Mouse (Mus musculus) CH12.LX (cell line): Measurements from ENCODE around the gene Rabgap1l. TPM values are rescaled to one million over a fixed set of nuclear protein-coding genes. Genes with fewer than 3 reads are reported as not detected.

Experiments used
- DNase-seq: peaks from one replicate; pipeline ENCODE4 v3.0.0-alpha.2; 2013; ENCODE audit errors: extremely low read depth
- H3K27ac ChIP-seq: 2 replicates; pipeline ENCODE4 v1.5.1; 2012; ENCODE audit warnings: low read depth, mild to moderate bottlenecking, control low read depth, moderate library complexity; ENCODE audit not compliant: insufficient read depth
- H3K27me3 ChIP-seq: replicated peaks from 2 replicates; pipeline ENCODE3; 2012; ENCODE audit warnings: inconsistent platforms
- H3K36me3 ChIP-seq, 2 experiments: replicated peaks in 1 of 2; 2 replicates each; pipeline versions ENCODE3 to v1.6.1; 2012; ENCODE audit warnings: inconsistent platforms in 1 of 2, low read length in 1 of 2, mild to moderate bottlenecking in 1 of 2, mixed read lengths in 1 of 2, moderate library complexity in 1 of 2; ENCODE audit not compliant: control insufficient read depth in 1 of 2, insufficient read depth in 1 of 2
- H3K4me1 ChIP-seq, 2 experiments: 2 replicates each; pipeline ENCODE4 v1.6.1; 2012; ENCODE audit warnings: inconsistent platforms in 1 of 2, moderate library complexity in 1 of 2; ENCODE audit not compliant: insufficient read depth in 2 of 2, control insufficient read depth in 1 of 2
- H3K4me2 ChIP-seq: 2 replicates; pipeline ENCODE4 v1.6.1; 2012; ENCODE audit warnings: low read depth, mild to moderate bottlenecking, control low read depth; ENCODE audit not compliant: poor library complexity, insufficient read depth, severe bottlenecking
- H3K4me3 ChIP-seq, 3 experiments: fragments of 150-350 bp in 1 of 3; sonication (generic) in 1 of 3; replicated peaks in 1 of 3; 2 replicates each; pipeline versions ENCODE3 to v1.5.1; 2011 to 2012; ENCODE audit warnings: low read depth in 2 of 3, low read length in 2 of 3, mild to moderate bottlenecking in 2 of 3, moderate library complexity in 2 of 3, control low read depth in 1 of 3, improper control_type of control experiment in 1 of 3, inconsistent platforms in 1 of 3, mixed read lengths in 1 of 3; ENCODE audit not compliant: poor library complexity in 1 of 3
- H3K79me2 ChIP-seq: replicated peaks from 2 replicates; pipeline ENCODE4 v1.6.1; 2012; ENCODE audit warnings: mild to moderate bottlenecking, moderate library complexity; ENCODE audit not compliant: control insufficient read depth, poor library complexity, insufficient read depth, severe bottlenecking; ENCODE audit errors: extremely low read depth
- H3K9ac ChIP-seq: 2 replicates; pipeline ENCODE4 v1.6.1; 2012; ENCODE audit warnings: low read depth, mild to moderate bottlenecking, control low read depth, moderate library complexity; ENCODE audit not compliant: insufficient read depth
- H3K9me3 ChIP-seq: replicated peaks from 2 replicates; pipeline ENCODE3; 2012; ENCODE audit warnings: low read length, inconsistent platforms, mixed read lengths
- BHLHE40 ChIP-seq: IDR thresholded peaks from 2 replicates; pipeline ENCODE4 v1.6.1; 2011; ENCODE audit warnings: mild to moderate bottlenecking, low read depth, low read length, improper control_type of control experiment
- CTCF ChIP-seq, 2 experiments: IDR thresholded peaks in 1 of 2; conservative IDR thresholded peaks in 1 of 2; 2 replicates each; pipeline ENCODE4 v1.5.1; 2011 to 2012; ENCODE audit warnings: low read depth in 2 of 2, low read length in 2 of 2, improper control_type of control experiment in 1 of 2, inconsistent platforms in 1 of 2, mild to moderate bottlenecking in 1 of 2, moderate library complexity in 1 of 2
- ELF1 ChIP-seq: IDR thresholded peaks from 2 replicates; pipeline ENCODE4 v1.6.1; 2014; ENCODE audit warnings: low read depth, mild to moderate bottlenecking, inconsistent platforms, low read length, improper control_type of control experiment
- EP300 ChIP-seq: IDR thresholded peaks from 2 replicates; pipeline ENCODE4 v1.6.1; 2011; ENCODE audit warnings: low read length, improper control_type of control experiment
- GABPA ChIP-seq: IDR thresholded peaks from 2 replicates; pipeline ENCODE4 v1.6.1; 2012; ENCODE audit warnings: low read depth, low read length, improper control_type of control experiment, inconsistent platforms; ENCODE audit not compliant: insufficient replicate concordance
- JUND ChIP-seq: conservative IDR thresholded peaks from 2 replicates; pipeline ENCODE4 v1.6.1; 2011; ENCODE audit warnings: low read depth, low read length, improper control_type of control experiment
- KAT2A ChIP-seq: IDR thresholded peaks from 2 replicates; pipeline ENCODE4 v1.6.1; 2012; ENCODE audit warnings: low read length, improper control_type of control experiment, inconsistent platforms; ENCODE audit not compliant: insufficient replicate concordance
- MAX ChIP-seq: IDR thresholded peaks from 2 replicates; pipeline ENCODE4 v1.6.1; 2011; ENCODE audit warnings: low read length, improper control_type of control experiment
- MEF2A ChIP-seq: IDR thresholded peaks from 2 replicates; pipeline ENCODE4 v1.6.1; 2014; ENCODE audit warnings: low read depth, mild to moderate bottlenecking, inconsistent platforms, low read length, improper control_type of control experiment, borderline replicate concordance
- MXI1 ChIP-seq: IDR thresholded peaks from 2 replicates; pipeline ENCODE4 v1.6.1; 2011; ENCODE audit warnings: mild to moderate bottlenecking, low read depth, low read length, improper control_type of control experiment
- MYC ChIP-seq: IDR thresholded peaks from 2 replicates; pipeline ENCODE4 v1.6.1; 2011; ENCODE audit warnings: low read depth, mild to moderate bottlenecking, improper control_type of control experiment, low read length
- POLR2A ChIP-seq: IDR thresholded peaks from 2 replicates; pipeline ENCODE4 v1.6.1; 2011; ENCODE audit warnings: low read depth, mild to moderate bottlenecking, improper control_type of control experiment, low read length
- POLR2AphosphoS2 ChIP-seq: IDR thresholded peaks from 2 replicates; pipeline ENCODE4 v1.6.1; 2011; ENCODE audit warnings: low read depth, low read length, improper control_type of control experiment
- RAD21 ChIP-seq: IDR thresholded peaks from 2 replicates; pipeline ENCODE4 v1.6.1; 2011; ENCODE audit warnings: low read depth, mild to moderate bottlenecking, low read length, improper control_type of control experiment, moderate library complexity
- SMC3 ChIP-seq: IDR thresholded peaks from 2 replicates; pipeline ENCODE4 v1.6.1; 2011; ENCODE audit warnings: low read depth, low read length, improper control_type of control experiment
- TCF12 ChIP-seq: IDR thresholded peaks from 2 replicates; pipeline ENCODE4 v1.6.1; 2014; ENCODE audit warnings: low read depth, mild to moderate bottlenecking, inconsistent platforms, low read length, improper control_type of control experiment
- UBTF ChIP-seq: IDR thresholded peaks from 2 replicates; pipeline ENCODE4 v1.6.1; 2012; ENCODE audit warnings: low read depth, mild to moderate bottlenecking, inconsistent platforms, low read length, improper control_type of control experiment, moderate library complexity
- USF1 ChIP-seq: IDR thresholded peaks from 2 replicates; pipeline ENCODE4 v1.6.1; 2014; ENCODE audit warnings: low read depth, mild to moderate bottlenecking, inconsistent platforms, low read length, improper control_type of control experiment
- USF2 ChIP-seq: conservative IDR thresholded peaks from 2 replicates; pipeline ENCODE4 v1.6.1; 2011; ENCODE audit warnings: low read depth, low read length, improper control_type of control experiment
- ZKSCAN1 ChIP-seq: IDR thresholded peaks from 2 replicates; pipeline ENCODE4 v1.6.1; 2012; ENCODE audit warnings: low read depth, inconsistent platforms, low read length, improper control_type of control experiment, borderline replicate concordance
- ZNF384 ChIP-seq: IDR thresholded peaks from 2 replicates; pipeline ENCODE4 v1.6.1; 2012; ENCODE audit warnings: low read depth, low read length, improper control_type of control experiment, inconsistent platforms
- dilution Hi-C: fragments of 300-500 bp; cut with MboI; formaldehyde crosslinking; loops from 2 replicates; pipeline ENCODE4 v1.14.3; 2020; ENCODE audit warnings: low sequenced_read_pairs; ENCODE audit not compliant: extremely low pct_unique_long_range_greater_than_20kb, extremely low pct_ligation_motif_present
- in situ Hi-C: fragments of 300-500 bp; cut with MboI; formaldehyde crosslinking; loops from 3 replicates; pipeline ENCODE4 v1.14.3; 2019; ENCODE audit warnings: low sequenced_read_pairs, low pct_ligation_motif_present, low pct_unique_long_range_greater_than_20kb, mixed read lengths
- polyA plus RNA-seq: library from polyadenylated mRNA; unstranded; fragments of >175 nt; gene quantifications from 2 replicates; pipeline ENCODE4 v1.2.1, GENCODE M21; 2012; ENCODE audit warnings: low read depth; ENCODE audit not compliant: insufficient read length
- total RNA-seq, 2 experiments: library from RNA; depleted of rRNA; stranded (reverse); fragments of 300-350 nt in 1 of 2; fragments of >200 nt in 1 of 2; gene quantifications; 2 replicates each; pipeline ENCODE4 v1.2.3; 2012 to 2014

Rabgap1l gene
- total and polyA plus RNA-seq, 3 experiments = 84.0 to 109 (median 85.6) TPM

DNA sequence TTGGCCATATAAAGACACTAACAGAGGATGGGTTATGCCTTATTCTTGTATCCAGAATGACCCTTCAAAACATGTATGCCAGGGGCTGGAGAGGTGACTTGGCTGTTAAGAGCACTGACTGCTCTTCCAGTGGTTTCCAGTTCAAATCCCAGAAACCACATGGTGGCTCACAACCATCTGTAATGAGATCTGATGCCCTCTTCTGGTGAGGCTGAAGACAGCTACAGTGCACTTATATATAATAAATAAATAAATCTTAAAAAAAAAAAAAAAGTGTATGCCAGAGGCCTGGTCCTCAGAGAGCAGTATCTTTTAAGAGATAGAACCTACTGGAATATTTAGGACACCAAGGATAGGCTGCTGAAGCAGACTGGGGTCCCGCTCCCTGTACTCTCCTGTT, 414.6 kb downstream of the Rabgap1l start:
- Histone ChIP-seq H3K79me2 (no peaks in the 10 kb centered on the region), H3K4me1 (no peaks in the 10 kb centered on the region), H3K4me3 (no peak overlapping the region), H3K36me3 (peaks cover 0 to 8% of the 10 kb centered on the region in 2 experiments), H3K9me3 (peaks cover 6% of the 10 kb centered on the region), H3K9ac (no peak overlapping the region), H3K4me2 (no peak overlapping the region), H3K27ac (no peak overlapping the region), H3K27me3 (no peaks in the 10 kb centered on the region)
- in situ Hi-C loops (loop anchor here (10.0 kb wide), 1 partner anchor 134 kb away; no protein-coding TSS in a partner anchor), dilution Hi-C loops (no loop called here)
- no peak for DNase-seq
- TF ChIP-seq CTCF (conservative IDR thresholded peaks at IDR 0.05 in 1 of 2, IDR thresholded peaks at IDR 0.05 in 1 of 2; ENCODE audit: low read depth in 2 of 2, low read length in 2 of 2) (peak in 1 of 2 experiments; percentile 39; a peak in 2 of 4 replicates), TCF12 (no peak), ZKSCAN1 (no peak), ZNF384 (peak; percentile 38), MAX (no peak)

DNA sequence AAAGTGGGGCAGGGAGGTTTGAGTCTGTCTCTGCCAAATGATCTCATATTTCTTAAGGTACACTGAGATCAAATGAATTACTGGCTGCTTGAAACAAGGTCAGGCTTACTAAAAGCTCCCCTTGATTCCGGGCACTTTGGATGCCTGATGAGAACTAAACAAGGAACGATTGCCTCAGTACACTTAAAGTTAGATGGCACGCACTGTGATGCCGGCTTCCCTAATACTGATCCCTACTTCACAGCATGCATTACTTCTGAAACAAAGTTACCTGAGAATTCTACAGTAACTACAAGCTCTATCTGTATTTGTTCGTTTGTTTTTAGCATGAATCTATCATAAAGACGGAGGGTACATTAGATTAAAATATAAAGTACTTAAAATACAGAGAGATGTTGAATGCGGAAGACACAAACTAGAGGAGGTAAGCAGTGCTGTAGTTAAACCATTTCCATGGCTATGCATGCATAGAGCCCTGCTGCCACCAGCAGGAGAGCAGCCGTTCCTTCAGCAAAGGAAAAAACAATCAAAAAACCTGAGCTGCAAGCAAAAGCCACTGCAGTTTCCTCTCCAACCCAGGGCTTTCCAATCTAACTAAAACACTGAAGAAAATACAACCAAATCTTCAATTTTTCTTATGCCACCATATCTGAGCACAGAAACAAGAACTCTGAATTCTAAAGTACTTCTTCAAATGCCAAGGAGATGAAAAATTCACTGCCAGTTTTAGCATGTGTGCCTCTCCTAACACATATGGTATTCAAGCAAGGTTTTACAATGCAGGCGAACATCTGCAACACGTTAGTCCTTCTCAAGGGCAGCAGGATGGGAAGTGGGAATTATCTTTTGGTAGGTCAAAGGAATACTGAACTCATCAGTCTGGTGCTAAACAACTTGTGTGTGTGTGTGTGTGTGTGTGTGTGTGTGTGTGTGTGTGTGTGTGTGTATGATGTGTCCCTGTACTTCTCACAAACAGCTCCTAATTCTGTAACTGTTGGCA, 415.4 kb downstream of the Rabgap1l start:
- Histone ChIP-seq H3K79me2 (no peaks in the 10 kb centered on the region), H3K36me3 (peaks cover 0 to 8% of the 10 kb centered on the region in 2 experiments), H3K4me1 (no peaks in the 10 kb centered on the region), H3K27me3 (no peaks in the 10 kb centered on the region), H3K27ac (no peak overlapping the region), H3K4me2 (no peak overlapping the region), H3K9me3 (peaks cover 6% of the 10 kb centered on the region), H3K9ac (no peak overlapping the region), H3K4me3 (no peak overlapping the region)
- no peak for DNase-seq
- dilution Hi-C loops (no loop called here), in situ Hi-C loops (loop anchor here (10.0 kb wide), 1 partner anchor 133 kb away; no protein-coding TSS in a partner anchor)
- no peak for TF ChIP-seq KAT2A
- peak; percentile 60 for TF ChIP-seq RAD21
- TF ChIP-seq SMC3 = peak; percentile 40
- no peak for TF ChIP-seq EP300
- peak in 1 of 2 experiments; percentile 58; a peak in 2 of 4 replicates for TF ChIP-seq CTCF (conservative IDR thresholded peaks at IDR 0.05 in 1 of 2, IDR thresholded peaks at IDR 0.05 in 1 of 2; ENCODE audit: low read depth in 2 of 2, low read length in 2 of 2)
- TF ChIP-seq MYC = no peak

DNA sequence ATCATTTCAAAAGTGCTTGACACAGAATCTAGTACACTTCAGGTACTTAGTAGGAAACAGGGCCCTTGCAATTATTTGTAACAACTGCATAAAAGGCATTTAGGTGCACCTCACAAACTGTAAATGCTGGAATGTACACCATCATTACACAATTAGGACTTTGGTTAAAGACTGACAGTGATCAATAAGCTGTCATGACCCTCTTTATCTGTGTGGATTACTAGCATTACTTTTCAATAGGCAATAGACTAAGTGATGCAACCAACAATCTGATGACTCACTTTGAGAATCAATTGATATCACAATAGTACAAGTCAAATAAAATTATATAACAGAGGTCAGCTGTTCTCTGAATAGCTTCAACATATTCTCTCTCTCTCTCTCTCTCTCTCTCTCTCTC, 418.5 kb downstream of the Rabgap1l start:
- Histone ChIP-seq H3K9me3 (no peaks in the 10 kb centered on the region), H3K4me3 (no peak overlapping the region), H3K4me2 (no peak overlapping the region), H3K36me3 (no peaks in the 10 kb centered on the region), H3K27ac (no peak overlapping the region), H3K79me2 (no peaks in the 10 kb centered on the region), H3K9ac (no peak overlapping the region), H3K4me1 (peaks cover 6 to 9% of the 10 kb centered on the region in 2 experiments; a peak in 3 of 4 replicates), H3K27me3 (no peaks in the 10 kb centered on the region)
- DNase-seq = no peak
- in situ Hi-C loops (loop anchor here (10.0 kb wide), 1 partner anchor 130 kb away; no protein-coding TSS in a partner anchor), dilution Hi-C loops (no loop called here)
- TF ChIP-seq POLR2A = no peak
- TF ChIP-seq ELF1 = no peak
- no peak for TF ChIP-seq USF1
- TF ChIP-seq ZKSCAN1 = no peak
- TF ChIP-seq MXI1 = no peak
- TF ChIP-seq ZNF384 = no peak
- no peak for TF ChIP-seq KAT2A
- TF ChIP-seq USF2 = no peak
- no peak for TF ChIP-seq CTCF (conservative IDR thresholded peaks at IDR 0.05 in 1 of 2, IDR thresholded peaks at IDR 0.05 in 1 of 2; ENCODE audit: low read depth in 2 of 2, low read length in 2 of 2)
- TF ChIP-seq TCF12 = no peak
- TF ChIP-seq JUND = no peak
- TF ChIP-seq MEF2A = no peak
- no peak for TF ChIP-seq BHLHE40
- TF ChIP-seq POLR2AphosphoS2 = no peak
- TF ChIP-seq GABPA = no peak
- no peak for TF ChIP-seq UBTF
- TF ChIP-seq EP300 = no peak
